Mouse (Mus musculus): ENCODE measurements around the gene Rnpepl1. TPM values are rescaled to one million over a fixed set of nuclear protein-coding genes. Genes with fewer than 3 reads are reported as not detected.

The Rnpepl1 gene
- polyA plus RNA-seq, 1 experiment: 31.1 TPM

DNA sequence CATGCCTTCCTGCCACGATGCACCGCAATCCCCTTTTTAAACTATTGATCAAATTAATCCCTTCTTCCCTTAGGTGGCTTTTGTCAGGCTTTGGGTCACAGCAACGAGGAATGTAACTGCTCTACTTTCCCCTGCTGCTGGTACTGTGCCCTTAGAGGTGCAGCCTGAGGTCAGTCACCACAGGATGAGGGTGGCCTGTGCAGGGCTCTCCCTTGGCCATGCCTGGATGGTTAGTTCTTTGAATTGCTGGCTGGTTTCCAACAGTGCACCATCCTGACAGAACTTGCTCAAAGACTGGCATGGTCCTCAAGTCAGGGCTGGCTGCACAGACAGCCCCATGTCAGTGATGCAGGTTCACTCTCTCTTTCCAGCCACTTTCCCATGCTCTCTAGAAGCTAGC, 36.6 kb upstream of the Rnpepl1 start:
- no peak overlapping the region for H3K4me3 ChIP-seq (ENCODE audit: low read depth, low read length)
- no peaks in the 10 kb centered on the region for H3K4me1 ChIP-seq (ENCODE audit: control insufficient read depth, insufficient read depth, low read length)
- H3K9ac ChIP-seq (ENCODE audit: low read depth, poor library complexity, severe bottlenecking): no peak overlapping the region
- H3K36me3 ChIP-seq (ENCODE audit: control insufficient read depth, insufficient read depth, low read length, poor library complexity, severe bottlenecking): no peaks in the 10 kb centered on the region
- H3K9me3 ChIP-seq (replicated peaks; ENCODE audit: control insufficient read depth, insufficient read depth, low read length, poor library complexity, severe bottlenecking): no peaks in the 10 kb centered on the region
- no peak overlapping the region for H3K27ac ChIP-seq (ENCODE audit: insufficient read depth, low read length)
- no peaks in the 10 kb centered on the region for H3K27me3 ChIP-seq (ENCODE audit: control insufficient read depth, insufficient read depth, low read length, poor library complexity, severe bottlenecking)
- TF ChIP-seq POLR2A (IDR thresholded peaks at IDR 0.05; ENCODE audit: insufficient read depth, low read length): no peak
- no peak for TF ChIP-seq EP300 (IDR thresholded peaks at IDR 0.05; ENCODE audit: insufficient read depth, low read depth, low read length)
- no peak for TF ChIP-seq CTCF (IDR thresholded peaks at IDR 0.05; ENCODE audit: low read depth, low read length)

GRCm38 (mm10) chr1:92875360-92876111, 35.0 kb upstream of the Rnpepl1 start:
- Histone ChIP-seq H3K4me3 (ENCODE audit: low read depth, low read length) (no peak overlapping the region), H3K27ac (ENCODE audit: insufficient read depth, low read length) (no peak overlapping the region), H3K9ac (ENCODE audit: low read depth, poor library complexity, severe bottlenecking) (no peak overlapping the region), H3K27me3 (ENCODE audit: control insufficient read depth, insufficient read depth, low read length, poor library complexity, severe bottlenecking) (no peaks in the 10 kb centered on the region), H3K36me3 (ENCODE audit: control insufficient read depth, insufficient read depth, low read length, poor library complexity, severe bottlenecking) (no peaks in the 10 kb centered on the region), H3K4me1 (ENCODE audit: control insufficient read depth, insufficient read depth, low read length) (no peaks in the 10 kb centered on the region), H3K9me3 (replicated peaks; ENCODE audit: control insufficient read depth, insufficient read depth, low read length, poor library complexity, severe bottlenecking) (no peaks in the 10 kb centered on the region)
- TF ChIP-seq EP300 (IDR thresholded peaks at IDR 0.05; ENCODE audit: insufficient read depth, low read depth, low read length): no peak
- no peak for TF ChIP-seq POLR2A (IDR thresholded peaks at IDR 0.05; ENCODE audit: insufficient read depth, low read length)
- TF ChIP-seq CTCF (IDR thresholded peaks at IDR 0.05; ENCODE audit: low read depth, low read length): no peak

DNA sequence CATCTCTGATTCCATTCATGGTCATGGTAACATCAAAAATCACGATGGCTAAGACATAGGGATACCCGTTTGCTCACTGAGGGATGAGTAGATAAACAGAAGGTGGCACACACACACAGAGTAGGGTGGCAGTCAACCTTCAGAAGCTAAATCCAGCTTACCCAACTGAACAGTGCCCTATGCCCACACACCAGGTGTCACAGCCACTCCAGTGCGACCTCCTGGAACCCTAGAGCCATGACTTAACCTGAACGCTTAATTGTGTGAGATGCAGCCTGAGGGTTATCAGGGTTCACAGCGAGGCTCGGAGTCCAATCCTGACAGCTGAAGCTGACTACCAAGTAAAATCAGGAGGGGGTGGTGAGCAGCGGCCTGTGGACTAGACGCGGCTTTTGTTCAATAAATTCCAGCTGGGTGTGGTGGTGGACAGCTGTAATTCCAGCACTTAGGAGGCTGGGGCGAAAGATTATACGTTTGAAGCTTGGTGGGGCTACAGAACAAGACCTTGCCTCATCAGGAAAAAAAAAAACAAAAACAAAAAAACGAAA, 33.1 kb upstream of the Rnpepl1 start:
- H3K27me3 ChIP-seq (ENCODE audit: control insufficient read depth, insufficient read depth, low read length, poor library complexity, severe bottlenecking): no peaks in the 10 kb centered on the region
- no peak overlapping the region for H3K4me3 ChIP-seq (ENCODE audit: low read depth, low read length)
- no peak overlapping the region for H3K27ac ChIP-seq (ENCODE audit: insufficient read depth, low read length)
- no peaks in the 10 kb centered on the region for H3K4me1 ChIP-seq (ENCODE audit: control insufficient read depth, insufficient read depth, low read length)
- no peak overlapping the region for H3K9ac ChIP-seq (ENCODE audit: low read depth, poor library complexity, severe bottlenecking)
- H3K36me3 ChIP-seq (ENCODE audit: control insufficient read depth, insufficient read depth, low read length, poor library complexity, severe bottlenecking): no peaks in the 10 kb centered on the region
- TF ChIP-seq EP300 (IDR thresholded peaks at IDR 0.05; ENCODE audit: insufficient read depth, low read depth, low read length) (no peak), CTCF (IDR thresholded peaks at IDR 0.05; ENCODE audit: low read depth, low read length) (no peak), POLR2A (IDR thresholded peaks at IDR 0.05; ENCODE audit: insufficient read depth, low read length) (no peak)
- no peaks in the 10 kb centered on the region for H3K9me3 ChIP-seq (replicated peaks; ENCODE audit: control insufficient read depth, insufficient read depth, low read length, poor library complexity, severe bottlenecking)

- no peak for TF ChIP-seq EP300 (IDR thresholded peaks at IDR 0.05; ENCODE audit: insufficient read depth, low read depth, low read length)
- no peak for TF ChIP-seq POLR2A (IDR thresholded peaks at IDR 0.05; ENCODE audit: insufficient read depth, low read length)
- TF ChIP-seq CTCF (IDR thresholded peaks at IDR 0.05; ENCODE audit: low read depth, low read length): no peak
Measured at GRCm38 (mm10) chr1:92878066-92878741, 32.4 kb upstream of the Rnpepl1 start.

GRCm38 (mm10) chr1:92879266-92879665, 31.3 kb upstream of the Rnpepl1 start:
- Histone ChIP-seq H3K4me3 (ENCODE audit: low read depth, low read length) (no peak overlapping the region), H3K4me1 (ENCODE audit: control insufficient read depth, insufficient read depth, low read length) (no peaks in the 10 kb centered on the region), H3K9ac (ENCODE audit: low read depth, poor library complexity, severe bottlenecking) (no peak overlapping the region), H3K9me3 (replicated peaks; ENCODE audit: control insufficient read depth, insufficient read depth, low read length, poor library complexity, severe bottlenecking) (no peaks in the 10 kb centered on the region), H3K27me3 (ENCODE audit: control insufficient read depth, insufficient read depth, low read length, poor library complexity, severe bottlenecking) (no peaks in the 10 kb centered on the region), H3K27ac (ENCODE audit: insufficient read depth, low read length) (no peak overlapping the region), H3K36me3 (ENCODE audit: control insufficient read depth, insufficient read depth, low read length, poor library complexity, severe bottlenecking) (no peaks in the 10 kb centered on the region)
- no peak for TF ChIP-seq POLR2A (IDR thresholded peaks at IDR 0.05; ENCODE audit: insufficient read depth, low read length)
- TF ChIP-seq EP300 (IDR thresholded peaks at IDR 0.05; ENCODE audit: insufficient read depth, low read depth, low read length): no peak
- no peak for TF ChIP-seq CTCF (IDR thresholded peaks at IDR 0.05; ENCODE audit: low read depth, low read length)

More at GRCm38 (mm10) chr1:92878066-92878741, 32.4 kb upstream of the Rnpepl1 start:
- no peak overlapping the region for H3K27ac ChIP-seq (ENCODE audit: insufficient read depth, low read length)
- no peak overlapping the region for H3K9ac ChIP-seq (ENCODE audit: low read depth, poor library complexity, severe bottlenecking)
- no peaks in the 10 kb centered on the region for H3K9me3 ChIP-seq (replicated peaks; ENCODE audit: control insufficient read depth, insufficient read depth, low read length, poor library complexity, severe bottlenecking)
- H3K27me3 ChIP-seq (ENCODE audit: control insufficient read depth, insufficient read depth, low read length, poor library complexity, severe bottlenecking): no peaks in the 10 kb centered on the region
- no peaks in the 10 kb centered on the region for H3K36me3 ChIP-seq (ENCODE audit: control insufficient read depth, insufficient read depth, low read length, poor library complexity, severe bottlenecking)
- no peak overlapping the region for H3K4me3 ChIP-seq (ENCODE audit: low read depth, low read length)
- no peaks in the 10 kb centered on the region for H3K4me1 ChIP-seq (ENCODE audit: control insufficient read depth, insufficient read depth, low read length)

DNA sequence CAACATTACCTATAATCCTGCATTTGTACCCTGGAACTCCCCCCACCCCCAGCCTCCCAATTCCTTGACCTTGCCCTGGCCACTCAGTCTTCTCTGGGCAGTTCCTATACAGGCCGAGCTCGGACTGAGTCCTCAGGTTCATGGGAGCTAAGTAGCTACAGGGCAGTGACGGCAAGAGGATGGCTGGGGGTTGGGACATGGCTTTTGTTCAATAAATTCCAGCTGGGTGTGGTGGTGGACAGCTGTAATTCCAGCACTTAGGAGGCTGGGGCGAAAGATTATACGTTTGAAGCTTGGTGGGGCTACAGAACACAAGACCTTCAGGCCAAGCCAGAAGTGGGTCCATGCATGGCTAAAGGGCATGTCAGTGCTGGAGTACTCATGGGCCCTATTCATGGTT, 30.5 kb upstream of the Rnpepl1 start:
- no peak for TF ChIP-seq EP300 (IDR thresholded peaks at IDR 0.05; ENCODE audit: insufficient read depth, low read depth, low read length)
- no peak for TF ChIP-seq POLR2A (IDR thresholded peaks at IDR 0.05; ENCODE audit: insufficient read depth, low read length)
- TF ChIP-seq CTCF (IDR thresholded peaks at IDR 0.05; ENCODE audit: low read depth, low read length): no peak
- H3K9me3 ChIP-seq (replicated peaks; ENCODE audit: control insufficient read depth, insufficient read depth, low read length, poor library complexity, severe bottlenecking): no peaks in the 10 kb centered on the region
- H3K4me1 ChIP-seq (ENCODE audit: control insufficient read depth, insufficient read depth, low read length): no peaks in the 10 kb centered on the region
- H3K9ac ChIP-seq (ENCODE audit: low read depth, poor library complexity, severe bottlenecking): no peak overlapping the region
- H3K27me3 ChIP-seq (ENCODE audit: control insufficient read depth, insufficient read depth, low read length, poor library complexity, severe bottlenecking): no peaks in the 10 kb centered on the region
- no peak overlapping the region for H3K4me3 ChIP-seq (ENCODE audit: low read depth, low read length)
- no peaks in the 10 kb centered on the region for H3K36me3 ChIP-seq (ENCODE audit: control insufficient read depth, insufficient read depth, low read length, poor library complexity, severe bottlenecking)
- no peak overlapping the region for H3K27ac ChIP-seq (ENCODE audit: insufficient read depth, low read length)
